Mouse (Mus musculus) spleen, adult 2 months (tissue): ENCODE data around the gene Cyfip1. TPM values are rescaled to one million over a fixed set of nuclear protein-coding genes. Genes with fewer than 3 reads are reported as not detected.

Source experiments
- DNase-seq, 2 experiments: peaks; one replicate each; pipeline versions ENCODE4 v3.0.0 to v3.0.0-alpha.2; 2012 to 2021; ENCODE audit warnings: low spot score in 2 of 2, low read depth in 1 of 2
- H3K27ac ChIP-seq: fragments of 200-500 bp; 2 replicates; pipeline ENCODE4 v1.5.1; 2012; ENCODE audit warnings: low read length, inconsistent platforms; ENCODE audit not compliant: insufficient read depth
- H3K27me3 ChIP-seq: fragments of 200-500 bp; 2 replicates; pipeline ENCODE4 v1.6.1; 2012; ENCODE audit warnings: mild to moderate bottlenecking, moderate library complexity, low read length, inconsistent platforms; ENCODE audit not compliant: control insufficient read depth, insufficient read depth
- H3K36me3 ChIP-seq: fragments of 200-500 bp; 2 replicates; pipeline ENCODE4 v1.6.1; 2012; ENCODE audit warnings: mild to moderate bottlenecking, low read length, inconsistent platforms; ENCODE audit not compliant: control insufficient read depth, insufficient read depth
- H3K4me1 ChIP-seq: fragments of 200-500 bp; 2 replicates; pipeline ENCODE4 v1.6.1; 2011; ENCODE audit warnings: inconsistent platforms; ENCODE audit not compliant: control insufficient read depth, insufficient read depth, insufficient read length
- H3K4me3 ChIP-seq: fragments of 200-500 bp; 2 replicates; pipeline ENCODE4 v1.5.1; 2011; ENCODE audit warnings: mild to moderate bottlenecking, inconsistent platforms; ENCODE audit not compliant: insufficient read depth, insufficient read length; ENCODE audit errors: extremely low read depth
- CTCF ChIP-seq: fragments of 200-500 bp; IDR thresholded peaks from 2 replicates; pipeline ENCODE4 v1.5.1; 2011; ENCODE audit warnings: mild to moderate bottlenecking, inconsistent platforms; ENCODE audit not compliant: insufficient read depth, insufficient read length, insufficient replicate concordance; ENCODE audit errors: extremely low read depth
- POLR2A ChIP-seq: fragments of 200-500 bp; IDR thresholded peaks from 2 replicates; pipeline ENCODE4 v1.6.1; 2011; ENCODE audit warnings: low read depth, low read length, inconsistent platforms
- WGBS: fragments of 180-500 bp; shearing (Covaris S2); methylation state at CpG from one replicate; pipeline ENCODE4 v1.1.7; 2018; 5-methylcytosine and 5-hydroxymethylcytosine counted together
- polyA plus RNA-seq: library from polyadenylated mRNA; depleted of rRNA; stranded (reverse); fragments of >200 nt; gene quantifications from 2 replicates; pipeline ENCODE4 v1.2.3, GENCODE M21; 2012

Cyfip1 gene
- polyA plus RNA-seq, 1 experiment, result 17.4 TPM

- H3K36me3 ChIP-seq, result peaks cover 4% of the 10 kb centered on the region; the same call in 1 of the 2 replicates
- TF ChIP-seq CTCF (no peak), POLR2A (no peak)
- 51% methylated on average over 3 of the region's 3 CpGs for WGBS
- DNase-seq, result no peak
- H3K4me1 ChIP-seq, result peaks cover 2% of the 10 kb centered on the region; the same call in 1 of the 2 replicates
- no peak overlapping the region for H3K4me3 ChIP-seq
- H3K27me3 ChIP-seq, result no peaks in the 10 kb centered on the region; the same call in 1 of the 2 replicates
- H3K27ac ChIP-seq, result no peak overlapping the region
Observed at GRCm38 (mm10) chr7:55957178-55957577, 115.6 kb downstream of the Cyfip1 start.

- Histone ChIP-seq H3K36me3 (peaks cover 4% of the 10 kb centered on the region; the same call in 1 of the 2 replicates), H3K4me3 (no peak overlapping the region), H3K27ac (no peak overlapping the region), H3K27me3 (no peaks in the 10 kb centered on the region; the same call in 1 of the 2 replicates), H3K4me1 (peaks cover 2% of the 10 kb centered on the region)
- TF ChIP-seq CTCF, result no peak
- TF ChIP-seq POLR2A, result no peak
- DNase-seq, result no peak
- 81% methylated on average over 4 of the region's 4 CpGs for WGBS
Observed at GRCm38 (mm10) chr7:55957916-55958315, 116.4 kb downstream of the Cyfip1 start.

GRCm38 (mm10) chr7:55959801-55960200, 118.3 kb downstream of the Cyfip1 start:
- no peaks in the 10 kb centered on the region; the same call in 1 of the 2 replicates for H3K27me3 ChIP-seq
- 85% methylated on average over 3 of the region's 3 CpGs for WGBS
- TF ChIP-seq POLR2A (no peak), CTCF (no peak)
- 0 out of 2 replicates have a peak, but pooled peaks cover 2% of the 10 kb centered on the region for H3K36me3 ChIP-seq
- no peak overlapping the region for H3K4me3 ChIP-seq
- no peak overlapping the region for H3K27ac ChIP-seq
- H3K4me1 ChIP-seq, result peaks cover 2% of the 10 kb centered on the region
- peak in 1 of 2 experiments; percentile 27 for DNase-seq

- 82% methylated on average over 1 of the region's 1 CpGs for WGBS
- Histone ChIP-seq H3K27ac (no peak overlapping the region), H3K4me3 (no peak overlapping the region), H3K27me3 (no peaks in the 10 kb centered on the region), H3K36me3 (0 out of 2 replicates have a peak, but pooled peaks cover 2% of the 10 kb centered on the region), H3K4me1 (peaks cover 2% of the 10 kb centered on the region)
- DNase-seq, result peak in 1 of 2 experiments; percentile 26
- TF ChIP-seq CTCF, result no peak
- no peak for TF ChIP-seq POLR2A
Observed at GRCm38 (mm10) chr7:55960506-55960905, 119.0 kb downstream of the Cyfip1 start.

GRCm38 (mm10) chr7:55962004-55962908, 120.7 kb downstream of the Cyfip1 start, which contains the start of gene Nipa2:
Gene Nipa2 (minus strand): TSS chr7:55962476.
- peak; percentile 77 to 94 for DNase-seq
- Histone ChIP-seq H3K27ac (peak within 1 kb of the TSS; percentile 81), H3K4me1 (peaks cover 2% of the 10 kb centered on the region), H3K4me3 (peak within 1 kb of the TSS; percentile 85), H3K36me3 (0 out of 2 replicates have a peak, but pooled peaks cover 2% of the 10 kb centered on the region), H3K27me3 (no peaks in the 10 kb centered on the region)
- WGBS, result under 1% methylated on average over 70 of the region's 70 CpGs
- TF ChIP-seq POLR2A (peak; percentile 85), CTCF (no peak)

- TF ChIP-seq CTCF, result no peak
- TF ChIP-seq POLR2A, result no peak
- 76% methylated on average over 3 of the region's 3 CpGs for WGBS
- Histone ChIP-seq H3K36me3 (no peaks in the 10 kb centered on the region), H3K4me3 (no peak overlapping the region), H3K4me1 (peaks cover 5% of the 10 kb centered on the region), H3K27ac (no peak overlapping the region), H3K27me3 (no peaks in the 10 kb centered on the region)
- no peak for DNase-seq
Observed at GRCm38 (mm10) chr7:55966866-55967460, 125.4 kb downstream of the Cyfip1 start.

- 2% methylated on average over 16 of the region's 16 CpGs for whole genome bisulfite sequencing
- Histone ChIP-seq H3K27me3 (no peaks in the 10 kb centered on the region), H3K4me1 (peaks cover 5% of the 10 kb centered on the region; the same call in 1 of the 2 replicates), H3K36me3 (no peaks in the 10 kb centered on the region), H3K27ac (peak overlapping the region; percentile 45), H3K4me3 (peak overlapping the region; percentile 62)
- DNase-seq, result peak; percentile 19 to 41
- TF ChIP-seq CTCF (no peak), POLR2A (no peak)
Observed at GRCm38 (mm10) chr7:55968258-55968901, 126.8 kb downstream of the Cyfip1 start.
